Mouse (Mus musculus): Measurements from ENCODE around the gene Eif4g3.

Gene Eif4g3

DNA sequence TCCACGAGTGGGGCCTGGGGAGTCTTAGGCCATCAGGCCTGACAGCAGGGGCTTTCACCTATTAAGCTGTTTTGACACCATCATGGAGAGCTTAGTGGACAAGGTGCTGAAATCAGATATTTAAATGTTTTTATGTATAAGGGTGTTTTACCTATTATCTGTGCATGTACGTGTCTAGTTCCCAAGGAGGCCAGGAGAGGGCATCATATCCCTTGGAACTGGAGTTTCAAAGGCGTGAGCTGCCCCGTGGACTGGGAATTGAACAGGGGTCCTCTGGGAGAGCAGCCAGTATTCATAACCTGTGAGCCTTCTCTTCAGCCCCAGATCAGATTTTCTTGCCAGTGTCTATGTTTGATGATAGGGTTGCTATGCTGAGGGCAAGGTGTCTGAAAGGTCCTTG is 2.4 kb upstream of the Eif4g3 start:
- DNase-seq (ENCODE audit: low spot score in 2 of 2) = no peak

- no peak for DNase-seq (ENCODE audit: low spot score in 2 of 2)
Observed at GRCm38 (mm10) chr4:137991240-137991639, 1.6 kb upstream of the Eif4g3 start.

DNA sequence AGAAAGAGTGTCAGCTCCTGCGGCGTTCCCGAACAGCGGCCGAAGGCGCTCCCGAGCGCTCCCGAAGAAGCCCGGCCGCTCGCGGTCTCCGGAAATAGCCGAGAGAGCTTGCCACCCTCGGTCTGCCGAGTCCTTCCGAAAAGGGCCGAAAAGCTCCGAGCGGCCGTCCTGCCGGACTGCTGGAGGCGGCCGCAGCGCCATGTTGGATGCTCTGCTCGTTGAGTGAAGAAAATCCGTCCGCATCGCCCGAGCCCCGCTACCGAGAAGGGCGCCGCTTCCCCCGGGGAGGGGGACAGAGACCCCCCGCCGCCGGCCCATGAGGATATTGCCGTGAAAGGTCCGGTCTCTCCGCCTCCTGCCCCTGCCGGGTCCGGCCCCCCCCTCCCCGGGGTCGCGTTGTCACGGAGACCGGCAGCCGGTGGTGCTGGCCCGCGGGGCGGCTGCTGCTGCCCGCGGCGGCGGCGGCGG is 503 bp downstream of the Eif4g3 start:
- DNase-seq (ENCODE audit: low spot score in 2 of 2) = peak; percentile 97 to 99

GRCm38 (mm10) chr4:137993821-137994561 is 1.2 kb downstream of the Eif4g3 start:
- peak; percentile 46 to 79 for DNase-seq (ENCODE audit: low spot score in 2 of 2)

DNA sequence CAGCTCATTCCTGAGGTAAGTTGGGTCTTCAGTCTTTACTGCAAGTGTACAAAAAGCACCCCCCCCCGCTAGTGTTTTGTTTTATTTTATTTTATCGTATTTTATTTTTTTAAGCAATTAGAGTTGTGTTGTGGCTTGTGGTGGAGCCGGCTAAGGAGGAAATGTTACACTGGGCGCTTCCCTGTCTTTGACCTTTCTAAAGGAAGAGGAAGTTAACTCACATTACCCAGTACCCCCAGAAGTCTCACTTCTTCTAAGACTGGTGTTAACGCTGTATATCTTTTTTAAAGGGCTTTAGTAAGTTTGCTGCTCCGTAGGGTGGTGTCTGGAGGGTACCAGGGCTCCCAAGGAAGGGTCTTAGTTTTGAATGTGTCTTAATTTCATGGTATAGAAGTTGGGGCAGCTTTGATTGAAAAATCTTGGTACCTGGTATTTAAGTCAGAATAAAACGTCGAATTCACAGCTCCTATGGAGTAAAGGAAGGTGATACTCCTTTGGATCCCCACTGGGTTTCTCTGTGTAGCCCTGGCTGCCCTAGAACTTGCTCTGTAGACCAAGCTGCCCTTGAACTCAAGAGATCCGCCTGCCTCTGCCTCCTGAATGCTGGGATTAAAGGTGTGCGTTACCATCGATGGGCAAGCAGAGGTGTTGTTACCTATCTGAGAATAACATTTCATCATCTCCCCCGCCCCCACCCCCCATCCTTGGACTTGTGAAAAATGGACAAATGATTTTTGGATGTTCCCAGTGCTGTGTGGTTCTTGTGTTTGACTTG is 1.9 kb downstream of the Eif4g3 start:
- no peak for DNase-seq (ENCODE audit: low spot score in 2 of 2)

GRCm38 (mm10) chr4:137995399-137995798 is 2.6 kb downstream of the Eif4g3 start:
- DNase-seq (ENCODE audit: low spot score in 2 of 2) = no peak

GRCm38 (mm10) chr4:137998232-137998631 is 5.4 kb downstream of the Eif4g3 start:
- no peak for DNase-seq (ENCODE audit: low spot score in 2 of 2)

- no peak for DNase-seq (ENCODE audit: low spot score in 2 of 2)
Observed at GRCm38 (mm10) chr4:138000682-138001081, 7.9 kb downstream of the Eif4g3 start.

- DNase-seq (ENCODE audit: low spot score in 2 of 2) = no peak
Observed at GRCm38 (mm10) chr4:138003909-138004610, 11.2 kb downstream of the Eif4g3 start.

DNA sequence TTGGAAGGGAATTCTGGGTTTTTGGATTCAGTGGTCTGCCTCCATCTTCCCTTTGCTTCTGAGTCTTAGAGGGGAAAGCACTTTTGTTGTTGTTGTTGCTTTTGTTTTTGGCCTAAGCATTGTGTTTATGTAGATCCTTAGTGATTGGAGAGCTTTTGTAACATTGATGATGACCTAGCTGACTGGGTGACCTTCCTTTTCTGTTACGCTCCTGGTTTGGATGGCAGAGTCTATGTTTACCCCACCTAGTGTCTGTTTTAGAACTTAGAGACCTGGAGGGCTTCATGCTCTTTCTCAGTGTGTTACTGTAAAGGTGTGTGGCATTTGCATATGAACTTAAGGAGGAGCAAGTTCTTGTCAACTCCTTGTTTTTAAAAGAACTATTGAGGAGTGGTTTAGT is 13.0 kb downstream of the Eif4g3 start:
- no peak for DNase-seq (ENCODE audit: low spot score in 2 of 2)

- no peak for DNase-seq (ENCODE audit: low spot score in 2 of 2)
Observed at GRCm38 (mm10) chr4:138006951-138007613, 14.3 kb downstream of the Eif4g3 start.

DNA sequence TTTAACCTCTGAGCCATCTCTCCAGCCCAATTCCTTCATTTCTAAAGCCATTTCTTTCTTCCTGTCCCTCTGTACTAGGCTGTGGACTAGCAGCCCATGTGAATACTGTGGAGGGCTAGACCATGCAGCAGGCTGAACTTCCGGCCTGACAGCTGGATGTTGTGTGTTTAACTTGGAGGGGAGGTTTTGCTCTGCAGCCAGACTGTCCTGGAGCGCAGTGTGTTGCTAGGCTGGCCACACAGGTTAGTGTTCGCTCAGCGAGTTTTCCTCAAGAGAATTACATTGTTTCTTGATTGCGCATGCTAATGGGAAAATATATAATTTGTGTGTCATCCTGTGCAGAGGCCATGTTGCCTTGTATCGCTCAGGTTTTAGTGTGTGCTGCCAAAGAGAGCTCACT is 15.8 kb downstream of the Eif4g3 start:
- no peak for DNase-seq (ENCODE audit: low spot score in 2 of 2)

DNA sequence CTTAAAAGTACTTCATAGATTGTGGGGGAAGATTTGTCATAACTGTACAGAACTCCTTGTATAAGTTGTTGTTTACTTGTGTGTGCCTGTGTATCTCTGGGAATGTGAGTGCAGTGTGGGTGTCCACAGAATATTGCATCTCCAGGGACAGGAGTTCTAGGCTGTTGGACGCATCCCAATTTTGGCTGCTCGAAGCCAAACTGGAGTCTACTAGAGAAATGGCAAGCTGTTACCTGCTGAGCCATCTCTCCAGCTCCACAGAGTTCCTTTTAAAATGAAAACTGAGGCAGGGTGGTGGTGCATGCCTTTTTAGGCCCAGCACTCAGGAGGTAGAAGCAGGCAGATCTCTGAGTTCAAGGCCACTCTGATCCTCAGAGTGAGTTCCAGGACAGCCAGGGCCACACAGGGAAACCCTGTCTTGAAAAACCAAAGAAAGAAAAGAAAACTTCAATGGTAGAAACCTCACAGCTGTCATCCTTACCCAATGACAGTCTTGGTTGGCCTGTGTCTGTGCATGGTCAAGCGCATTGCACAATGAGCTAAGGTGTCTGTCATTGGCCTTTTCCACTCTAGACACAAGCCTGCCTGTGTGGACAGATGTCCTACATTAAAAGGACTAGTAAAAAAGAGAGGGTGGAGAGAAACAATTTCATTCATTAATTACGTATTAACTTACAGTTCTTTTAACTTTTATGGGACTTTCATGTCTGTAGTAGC is 17.1 kb downstream of the Eif4g3 start:
- no peak for DNase-seq (ENCODE audit: low spot score in 2 of 2)

GRCm38 (mm10) chr4:138013723-138014479 is 21.1 kb downstream of the Eif4g3 start:
- DNase-seq (ENCODE audit: low spot score in 2 of 2) = no peak

DNA sequence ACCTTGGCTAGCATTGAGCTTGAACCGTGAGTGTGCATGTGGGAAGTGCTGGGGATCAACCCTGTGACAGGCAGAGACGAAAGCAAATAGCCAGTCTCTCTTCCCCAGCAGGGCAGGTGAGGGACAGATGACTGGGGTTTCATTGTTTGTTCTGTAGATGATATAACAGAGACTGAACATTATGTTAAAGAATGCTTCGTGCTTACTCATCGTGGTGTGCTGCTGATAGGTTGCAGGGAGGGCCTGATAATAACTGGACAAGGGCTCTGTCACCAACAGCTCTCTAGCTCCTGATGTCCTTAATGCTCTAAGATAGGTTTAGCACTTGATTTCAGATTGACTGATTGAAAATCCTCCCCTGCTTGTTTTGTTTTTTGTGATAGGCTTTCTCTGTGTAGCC is 23.1 kb downstream of the Eif4g3 start:
- no peak for DNase-seq (ENCODE audit: low spot score in 2 of 2)

GRCm38 (mm10) chr4:138017085-138017637 is 24.3 kb downstream of the Eif4g3 start:
- DNase-seq (ENCODE audit: low spot score in 2 of 2) = no peak

DNA sequence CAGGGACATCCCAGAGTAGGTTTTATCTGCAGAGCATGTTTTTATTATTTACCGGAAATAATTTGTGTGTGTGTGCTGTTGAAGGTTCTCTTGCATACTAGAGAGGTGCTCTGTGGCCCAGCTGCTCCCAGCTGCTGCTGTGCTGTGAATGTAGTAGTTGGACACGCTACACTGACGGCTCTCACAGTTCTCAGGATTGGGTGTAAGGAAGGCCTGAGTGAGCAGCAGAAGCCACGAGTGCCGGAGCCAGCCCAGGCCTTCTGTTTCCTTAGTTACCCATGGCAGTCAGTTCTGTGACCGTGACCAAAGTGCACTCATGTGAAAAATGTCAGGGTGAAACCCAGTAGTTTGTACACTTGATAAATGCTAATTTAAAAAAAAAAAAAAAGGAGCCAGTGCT is 25.2 kb downstream of the Eif4g3 start:
- DNase-seq (ENCODE audit: low spot score in 2 of 2) = no peak

DNA sequence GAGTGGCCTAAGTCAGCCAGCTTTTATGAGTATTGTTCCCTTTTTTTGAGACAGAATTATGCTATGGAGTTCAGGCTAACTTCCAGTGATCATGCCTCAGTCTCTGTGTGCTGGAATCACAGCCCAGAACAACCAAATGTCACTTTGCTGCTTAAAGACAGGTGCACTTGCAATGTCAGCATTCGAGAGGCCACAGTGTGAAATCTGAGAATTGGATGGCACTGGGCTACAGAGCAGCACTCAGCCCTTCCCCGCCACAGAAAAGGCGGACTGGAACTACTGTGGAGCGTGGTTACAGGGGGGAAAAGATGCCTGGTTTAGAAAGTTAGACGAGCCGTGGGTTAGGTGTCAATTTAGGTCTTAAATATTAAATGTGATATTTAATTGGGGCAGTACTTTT is 27.4 kb downstream of the Eif4g3 start:
- no peak for DNase-seq (ENCODE audit: low spot score in 2 of 2)

DNA sequence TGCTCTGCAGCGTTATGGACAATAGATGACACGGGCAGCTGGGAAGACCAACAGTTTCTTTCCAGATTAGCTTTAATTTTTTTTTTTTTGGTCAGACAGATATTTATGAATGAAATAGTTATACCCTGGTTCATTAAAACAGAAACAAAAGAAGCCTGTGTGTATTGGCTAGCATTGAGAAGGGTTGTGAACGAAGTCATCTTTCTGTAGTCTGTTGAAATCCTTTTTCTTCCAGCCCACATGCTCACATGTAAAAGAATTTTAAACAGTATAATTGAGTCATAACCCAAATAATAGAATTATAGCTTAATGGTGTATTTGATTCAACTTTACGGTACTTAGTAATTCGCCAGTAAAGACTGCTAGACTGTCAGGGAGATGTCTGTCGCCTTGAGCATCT is 28.8 kb downstream of the Eif4g3 start:
- DNase-seq (ENCODE audit: low spot score in 2 of 2) = no peak

GRCm38 (mm10) chr4:138022761-138023160 is 29.9 kb downstream of the Eif4g3 start:
- DNase-seq (ENCODE audit: low spot score in 2 of 2) = no peak
